Mouse (Mus musculus): ENCODE results near the gene Trafd1.

GRCm38 (mm10) chr5:121340965-121341473, 44.4 kb downstream of the Trafd1 start:
- no peak for TF ChIP-seq FLI1 (IDR thresholded peaks at IDR 0.05; ENCODE audit: low read length)
- no peak for TF ChIP-seq GATA1 (IDR thresholded peaks at IDR 0.05; ENCODE audit: borderline replicate concordance, low read length)
